Mouse (Mus musculus): Measurements from ENCODE around the gene Atp2b4.

GRCm38 (mm10) chr1:133718296-133718695 lies 82.5 kb downstream of the Atp2b4 start:
- TF ChIP-seq CTCF (IDR thresholded peaks at IDR 0.05; ENCODE audit: low read depth) (no peak), EP300 (IDR thresholded peaks at IDR 0.05; ENCODE audit: low read depth) (no peak)
